Mouse (Mus musculus): ENCODE results near the gene Plcl2.
A peak's percentile ranks its signal among the peaks of the same experiment; 100 is the strongest.

- TF ChIP-seq UBTF (IDR thresholded peaks at IDR 0.05; ENCODE audit: borderline replicate concordance, insufficient read depth, low read depth, low read length) = no peak
- TF ChIP-seq BHLHE40 (IDR thresholded peaks at IDR 0.05; ENCODE audit: borderline replicate concordance, low read depth, low read length) = peak; percentile 94
- TF ChIP-seq JUND (IDR thresholded peaks at IDR 0.05; ENCODE audit: low read depth, low read length) = no peak
- no peak for TF ChIP-seq MAFK (IDR thresholded peaks at IDR 0.05; ENCODE audit: borderline replicate concordance, low read depth, low read length)
- peak; percentile 84 for TF ChIP-seq POLR2AphosphoS2 (IDR thresholded peaks at IDR 0.05; ENCODE audit: low read length)
- TF ChIP-seq USF1 (IDR thresholded peaks at IDR 0.05; ENCODE audit: low read depth, low read length) = no peak; the same call in 1 of the 2 replicates
- no peak; the same call in 1 of the 2 replicates for TF ChIP-seq RAD21 (IDR thresholded peaks at IDR 0.05; ENCODE audit: low read depth, low read length)
- peak; percentile 94 for TF ChIP-seq TCF12 (IDR thresholded peaks at IDR 0.05; ENCODE audit: low read depth, low read length)
- TF ChIP-seq ZC3H11A (IDR thresholded peaks at IDR 0.05; ENCODE audit: low read depth, low read length) = no peak; the same call in 1 of the 2 replicates
- no peak for TF ChIP-seq NRF1 (IDR thresholded peaks at IDR 0.05; ENCODE audit: insufficient read depth, low read depth, low read length, poor library complexity, severe bottlenecking)
Measured at GRCm38 (mm10) chr17:50506861-50507321, 2.3 kb upstream of the Plcl2 start.

Data from MEL (cell line).